Mouse (Mus musculus) forebrain, embryonic 10.5 days (tissue): Measurements from ENCODE around the gene Adig. TPM values are rescaled to one million over a fixed set of nuclear protein-coding genes. Genes with fewer than 3 reads are reported as not detected.

ENCODE experiments used
- DNase-seq: peaks from one replicate; pipeline ENCODE4 v3.0.0-alpha.2; 2017; ENCODE audit warnings: low spot score; ENCODE audit errors: extremely low spot score
- H3K27ac ChIP-seq: fragments of 300-500 bp; sonication (generic); 2 replicates; pipeline ENCODE4 v1.5.1; 2016; ENCODE audit warnings: mild to moderate bottlenecking
- H3K27me3 ChIP-seq: fragments of 300-500 bp; sonication (generic); 2 replicates; pipeline ENCODE4 v1.6.1; 2016; ENCODE audit warnings: mild to moderate bottlenecking; ENCODE audit not compliant: poor library complexity, severe bottlenecking
- H3K36me3 ChIP-seq: fragments of 300-500 bp; sonication (generic); replicated peaks from 2 replicates; pipeline ENCODE4 v1.6.1; 2016; ENCODE audit warnings: mild to moderate bottlenecking, moderate library complexity
- H3K4me1 ChIP-seq: fragments of 300-500 bp; sonication (generic); 2 replicates; pipeline ENCODE4 v1.6.1; 2016
- H3K4me3 ChIP-seq: fragments of 300-500 bp; sonication (generic); 2 replicates; pipeline ENCODE4 v1.5.1; 2016; ENCODE audit warnings: mild to moderate bottlenecking, moderate library complexity
- H3K9me3 ChIP-seq: fragments of 300-500 bp; sonication (generic); 2 replicates; pipeline ENCODE4 v1.6.1; 2016; ENCODE audit warnings: mild to moderate bottlenecking, moderate library complexity
- WGBS: fragments of 180-500 bp; shearing (Covaris S2); methylation state at CpG from one replicate; pipeline ENCODE4 v1.1.7; 2016; 5-methylcytosine and 5-hydroxymethylcytosine counted together
- polyA plus RNA-seq: library from polyadenylated mRNA; unstranded; fragments of >200 nt; fragmentation: Nextera tagmentation; extraction: Ambion mirVana; gene quantifications from 2 replicates; pipeline ENCODE4 v1.2.1, GENCODE M21; 2016

Adig gene
- not detected in 2 replicates for polyA plus RNA-seq

GRCm38 (mm10) chr2:158501836-158502812 is at the start of gene Adig:
Gene Adig (plus strand): TSS chr2:158502612.
- no peaks in the 10 kb centered on the region for H3K9me3 ChIP-seq
- WGBS = 78% methylated on average over 11 of the region's 11 CpGs
- DNase-seq = no peak
- no peak within 1 kb of the TSS for H3K4me3 ChIP-seq
- no peak within 1 kb of the TSS for H3K27ac ChIP-seq
- no peaks in the 10 kb centered on the region for H3K4me1 ChIP-seq
- H3K36me3 ChIP-seq = peaks cover 26% of the 10 kb centered on the region
- no peaks in the 10 kb centered on the region for H3K27me3 ChIP-seq

DNA sequence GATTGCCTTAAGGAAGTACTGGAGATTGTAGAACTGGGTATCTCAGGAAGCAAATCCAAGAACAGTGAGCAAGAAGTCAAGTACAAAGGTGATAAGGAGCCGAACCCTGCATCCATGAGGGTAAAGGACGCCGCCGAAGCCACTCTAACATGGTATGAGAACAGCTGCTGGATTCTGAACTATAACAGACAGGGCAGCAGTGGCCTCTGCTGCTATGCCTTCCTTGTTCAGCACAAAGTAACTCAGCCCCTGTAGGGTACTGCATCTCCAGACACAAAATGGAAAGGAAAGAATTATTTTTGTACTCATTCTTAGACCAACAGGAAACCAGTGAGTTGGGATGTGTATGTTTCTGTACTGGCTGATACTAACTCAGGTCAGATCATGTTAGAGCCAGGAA is 46.0 kb upstream of the Adig start:
- 96% methylated on average over 4 of the region's 4 CpGs for WGBS
- no peak for DNase-seq
- Histone ChIP-seq H3K9me3 (no peaks in the 10 kb centered on the region), H3K27me3 (no peaks in the 10 kb centered on the region), H3K4me1 (no peaks in the 10 kb centered on the region), H3K4me3 (no peak overlapping the region), H3K36me3 (peaks cover 80% of the 10 kb centered on the region), H3K27ac (no peak overlapping the region)

- Histone ChIP-seq H3K36me3 (peaks cover 80% of the 10 kb centered on the region), H3K4me3 (no peak overlapping the region), H3K27ac (no peak overlapping the region), H3K4me1 (no peaks in the 10 kb centered on the region), H3K27me3 (no peaks in the 10 kb centered on the region), H3K9me3 (no peaks in the 10 kb centered on the region)
- DNase-seq = no peak
- WGBS = 91% methylated on average over 1 of the region's 1 CpGs
Observed at GRCm38 (mm10) chr2:158457610-158458009, 44.8 kb upstream of the Adig start.

DNA sequence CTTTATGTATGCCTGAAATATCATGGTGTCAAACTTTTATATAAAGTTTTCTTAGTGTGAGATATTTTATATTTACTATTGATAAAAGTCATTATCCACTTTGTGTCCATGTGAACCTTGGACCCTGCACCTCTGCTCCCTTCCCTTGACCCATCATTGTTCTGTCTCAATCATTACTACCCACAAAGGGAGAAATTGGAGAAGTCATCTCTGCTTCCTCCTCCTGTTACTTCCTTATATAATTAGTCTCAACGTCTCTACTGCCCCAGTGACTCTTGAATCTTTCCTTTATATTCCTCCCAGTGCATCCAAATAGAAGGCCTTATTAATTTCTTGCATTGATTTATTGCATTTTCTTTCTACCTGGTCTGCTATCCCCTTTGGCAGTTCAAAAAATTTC is 40.0 kb upstream of the Adig start:
- Histone ChIP-seq H3K4me1 (no peaks in the 10 kb centered on the region), H3K4me3 (no peak overlapping the region), H3K27ac (no peak overlapping the region), H3K36me3 (peaks cover 92% of the 10 kb centered on the region), H3K27me3 (no peaks in the 10 kb centered on the region), H3K9me3 (no peaks in the 10 kb centered on the region)
- no peak for DNase-seq
- 80% methylated on average over 1 of the region's 1 CpGs for WGBS

- no peaks in the 10 kb centered on the region for H3K4me1 ChIP-seq
- no peaks in the 10 kb centered on the region for H3K27me3 ChIP-seq
- DNase-seq = no peak
- 94% methylated on average over 1 of the region's 1 CpGs for whole genome bisulfite sequencing
- H3K27ac ChIP-seq = no peak overlapping the region
- no peaks in the 10 kb centered on the region for H3K9me3 ChIP-seq
- peaks cover 77% of the 10 kb centered on the region for H3K36me3 ChIP-seq
- no peak overlapping the region for H3K4me3 ChIP-seq
Observed at GRCm38 (mm10) chr2:158474159-158474558, 28.3 kb upstream of the Adig start.

- Histone ChIP-seq H3K27me3 (no peaks in the 10 kb centered on the region), H3K4me3 (no peak overlapping the region), H3K36me3 (peaks cover 92% of the 10 kb centered on the region), H3K4me1 (no peaks in the 10 kb centered on the region), H3K27ac (no peak overlapping the region), H3K9me3 (no peaks in the 10 kb centered on the region)
- 87% methylated on average over 3 of the region's 3 CpGs for WGBS
- no peak for DNase-seq
Observed at GRCm38 (mm10) chr2:158477640-158478039, 24.8 kb upstream of the Adig start.

GRCm38 (mm10) chr2:158498457-158498856 is 4.0 kb upstream of the Adig start:
- Histone ChIP-seq H3K27me3 (no peaks in the 10 kb centered on the region), H3K9me3 (no peaks in the 10 kb centered on the region), H3K27ac (no peak overlapping the region), H3K4me1 (no peaks in the 10 kb centered on the region), H3K36me3 (peaks cover 63% of the 10 kb centered on the region), H3K4me3 (no peak overlapping the region)
- no peak for DNase-seq
- WGBS = 89% methylated on average over 5 of the region's 5 CpGs

- H3K4me1 ChIP-seq = no peaks in the 10 kb centered on the region
- no peaks in the 10 kb centered on the region for H3K9me3 ChIP-seq
- 85% methylated on average over 7 of the region's 7 CpGs for WGBS
- no peaks in the 10 kb centered on the region for H3K27me3 ChIP-seq
- H3K27ac ChIP-seq = no peak overlapping the region
- DNase-seq = no peak
- peaks cover 16% of the 10 kb centered on the region for H3K36me3 ChIP-seq
- H3K4me3 ChIP-seq = no peak overlapping the region
Observed at GRCm38 (mm10) chr2:158503226-158503625, 814 bp downstream of the Adig start.

DNA sequence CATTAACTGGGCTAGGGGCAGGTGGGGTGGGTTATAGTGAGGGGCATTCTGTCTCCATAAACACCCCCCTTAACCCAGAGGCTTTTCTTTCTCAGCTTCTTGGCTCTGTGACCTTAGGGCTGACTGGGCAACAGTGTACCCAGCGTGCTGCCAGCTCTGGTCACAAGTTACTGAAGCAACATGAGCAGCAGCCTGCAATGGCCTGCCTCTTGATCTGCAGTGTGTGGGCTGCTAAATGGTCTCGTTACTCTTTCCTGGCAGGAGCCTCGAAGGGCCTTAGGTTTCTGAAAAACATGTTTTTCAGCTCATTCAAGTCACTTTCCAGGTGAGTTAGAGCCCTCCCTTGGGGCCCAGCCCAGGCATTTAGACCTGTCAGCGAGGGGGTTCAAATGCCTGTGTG is 1.3 kb downstream of the Adig start:
- no peak overlapping the region for H3K4me3 ChIP-seq
- no peaks in the 10 kb centered on the region for H3K27me3 ChIP-seq
- WGBS = 79% methylated on average over 4 of the region's 4 CpGs
- no peaks in the 10 kb centered on the region for H3K4me1 ChIP-seq
- no peaks in the 10 kb centered on the region for H3K9me3 ChIP-seq
- H3K27ac ChIP-seq = no peak overlapping the region
- H3K36me3 ChIP-seq = peaks cover 12% of the 10 kb centered on the region
- DNase-seq = no peak

DNA sequence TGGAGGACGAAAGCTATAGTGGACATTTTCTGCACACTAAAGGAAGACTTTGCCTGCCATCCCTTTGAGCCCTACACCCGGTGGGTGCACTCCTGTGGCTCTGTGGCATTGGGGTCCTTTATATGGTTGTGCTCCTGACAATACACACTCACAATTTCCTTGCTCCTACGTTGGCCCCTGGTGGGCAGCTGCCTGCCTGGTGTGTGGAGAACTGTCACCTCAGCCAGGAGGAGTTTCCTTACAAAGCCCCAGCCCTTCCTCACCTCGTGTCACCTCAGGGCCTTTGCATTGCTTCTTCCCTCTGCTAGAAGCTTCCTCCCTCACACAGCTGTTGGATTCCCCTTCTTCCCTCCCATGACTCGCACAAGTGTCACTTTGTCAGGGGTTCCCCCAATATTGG is 4.1 kb downstream of the Adig start:
- H3K9me3 ChIP-seq = no peaks in the 10 kb centered on the region
- H3K4me1 ChIP-seq = peaks cover 7% of the 10 kb centered on the region; the same call in 1 of the 2 replicates
- H3K4me3 ChIP-seq = no peak overlapping the region
- 81% methylated on average over 5 of the region's 5 CpGs for WGBS
- H3K27me3 ChIP-seq = no peaks in the 10 kb centered on the region
- no peak for DNase-seq
- no peaks in the 10 kb centered on the region for H3K36me3 ChIP-seq
- H3K27ac ChIP-seq = no peak overlapping the region

GRCm38 (mm10) chr2:158507046-158507445 is 4.6 kb downstream of the Adig start:
- H3K27me3 ChIP-seq = no peaks in the 10 kb centered on the region

DNA sequence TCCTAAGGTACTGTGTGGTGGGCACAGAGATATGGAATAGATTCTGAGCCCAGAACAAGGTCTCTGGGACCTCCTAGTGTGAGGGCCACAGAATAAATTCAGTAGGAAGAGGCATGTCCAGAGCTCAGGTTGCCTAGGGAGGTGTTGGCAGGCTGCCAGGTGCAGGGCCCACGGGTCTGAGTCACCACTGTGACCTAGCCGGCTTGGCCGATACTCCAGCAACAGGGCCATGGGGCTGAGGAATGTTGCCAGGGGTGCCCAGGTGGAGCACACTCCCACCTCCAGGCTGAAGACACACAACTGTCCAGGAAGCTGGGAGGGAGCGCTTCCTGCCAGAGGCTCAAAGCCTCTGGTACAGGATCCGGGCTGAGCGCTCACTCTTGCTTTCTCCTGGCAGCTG is 8.3 kb downstream of the Adig start:
- Histone ChIP-seq H3K36me3 (no peaks in the 10 kb centered on the region), H3K4me3 (no peak overlapping the region), H3K9me3 (no peaks in the 10 kb centered on the region), H3K4me1 (peaks cover 15% of the 10 kb centered on the region; the same call in 1 of the 2 replicates), H3K27me3 (no peaks in the 10 kb centered on the region), H3K27ac (no peak overlapping the region)
- DNase-seq = no peak
- WGBS = 92% methylated on average over 6 of the region's 6 CpGs

More at GRCm38 (mm10) chr2:158507046-158507445, 4.6 kb downstream of the Adig start:
- DNase-seq = no peak
- no peak overlapping the region for H3K4me3 ChIP-seq
- H3K4me1 ChIP-seq = peaks cover 7% of the 10 kb centered on the region; the same call in 1 of the 2 replicates
- 91% methylated on average over 10 of the region's 10 CpGs for WGBS
- no peak overlapping the region for H3K27ac ChIP-seq
- H3K36me3 ChIP-seq = no peaks in the 10 kb centered on the region
- H3K9me3 ChIP-seq = no peaks in the 10 kb centered on the region

DNA sequence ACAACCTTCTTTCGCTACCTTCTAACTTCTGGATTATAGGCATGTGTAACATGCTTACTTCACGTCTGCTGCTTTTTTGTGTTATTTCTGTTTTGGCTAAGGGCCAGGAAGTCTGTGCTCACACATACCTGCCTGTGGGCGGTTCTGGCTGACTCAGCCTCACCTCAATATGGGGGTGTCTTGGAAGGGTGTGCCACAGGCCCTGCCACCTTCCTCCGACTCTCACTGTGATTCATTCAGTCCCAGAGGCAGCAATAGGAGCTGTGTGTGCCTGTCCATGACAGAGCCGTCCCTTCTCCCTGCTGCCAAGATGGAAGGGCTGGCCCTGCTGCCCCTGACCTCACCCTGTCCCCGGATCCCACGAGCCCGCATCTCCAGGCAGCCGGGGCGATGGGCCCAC is 10.1 kb downstream of the Adig start, which contains the start of gene Arhgap40:
Gene Arhgap40 (plus strand): TSS at position 269 of the 400 bp plus-strand sequence.
- no peaks in the 10 kb centered on the region for H3K36me3 ChIP-seq
- WGBS = 89% methylated on average over 10 of the region's 10 CpGs
- H3K27me3 ChIP-seq = no peaks in the 10 kb centered on the region
- no peak within 1 kb of the TSS for H3K27ac ChIP-seq
- H3K4me1 ChIP-seq = peaks cover 15% of the 10 kb centered on the region; the same call in 1 of the 2 replicates
- no peak within 1 kb of the TSS for H3K4me3 ChIP-seq
- DNase-seq = no peak
- H3K9me3 ChIP-seq = no peaks in the 10 kb centered on the region
